Mouse (Mus musculus): ENCODE results near the gene Zg16.

DNA sequence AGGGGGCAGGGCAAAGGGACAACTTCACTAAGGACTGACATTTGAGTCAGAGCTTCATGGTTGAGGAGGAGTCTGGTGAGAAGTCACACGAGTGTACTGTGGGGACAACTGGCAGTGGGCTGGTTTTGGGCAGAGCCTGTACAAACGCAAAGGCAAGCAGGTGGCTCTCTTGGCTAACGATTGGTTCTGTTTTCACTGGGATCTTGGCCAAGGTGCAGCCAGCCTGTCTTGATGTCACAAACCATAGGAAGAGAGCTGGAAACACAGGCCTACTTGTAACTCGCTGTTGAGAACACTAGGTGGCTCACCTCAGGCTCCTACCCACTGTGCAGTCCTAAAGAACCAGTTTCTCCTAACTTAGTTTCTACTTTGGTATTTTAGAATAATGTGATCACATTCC lies 42.5 kb upstream of the Zg16 start:
- TF ChIP-seq POLR2A (IDR thresholded peaks at IDR 0.05; ENCODE audit: insufficient read length, low read depth), result no peak
- no peak for TF ChIP-seq USF1 (IDR thresholded peaks at IDR 0.05; ENCODE audit: low read depth)
- no peak for TF ChIP-seq TCF12 (IDR thresholded peaks at IDR 0.05; ENCODE audit: insufficient read depth, poor library complexity, severe bottlenecking)
- peak in 2 of 3 experiments; percentile 32 to 56 for TF ChIP-seq MYOD1 (IDR thresholded peaks at IDR 0.05; ENCODE audit: control insufficient read depth in 1 of 3, insufficient read length in 2 of 3, low read depth in 2 of 3)
- TF ChIP-seq SRF (IDR thresholded peaks at IDR 0.05; ENCODE audit: control insufficient read depth, insufficient read length, low read depth), result no peak
- no peak for TF ChIP-seq POLR2AphosphoS2 (IDR thresholded peaks at IDR 0.05; ENCODE audit: insufficient read length, low read depth)
- TF ChIP-seq MAX (IDR thresholded peaks at IDR 0.05; ENCODE audit: low read depth), result no peak
- no peak for TF ChIP-seq E2F4 (IDR thresholded peaks at IDR 0.05; ENCODE audit: insufficient read depth)
